Mouse (Mus musculus) forebrain, embryonic 13.5 days (tissue): ENCODE measurements around the gene Pde7b. TPM values are rescaled to one million over a fixed set of nuclear protein-coding genes. Genes with fewer than 3 reads are reported as not detected.

ENCODE experiments used
- ATAC-seq: fragments of 200-750 bp; cut with Nextera tagmentation; 2 replicates; pipeline ENCODE4 v1.8.0; 2017
- H3K27ac ChIP-seq: fragments of 300-500 bp; sonication (generic); 2 replicates; pipeline ENCODE4 v1.5.1; 2015; ENCODE audit warnings: inconsistent platforms, mild to moderate bottlenecking, moderate library complexity
- H3K27me3 ChIP-seq: fragments of 300-500 bp; sonication (generic); 2 replicates; pipeline ENCODE4 v1.6.1; 2015; ENCODE audit warnings: mild to moderate bottlenecking, inconsistent platforms
- H3K36me3 ChIP-seq: fragments of 300-500 bp; sonication (generic); 2 replicates; pipeline ENCODE4 v1.6.1; 2015; ENCODE audit warnings: mild to moderate bottlenecking, inconsistent platforms; ENCODE audit not compliant: poor library complexity, severe bottlenecking
- H3K4me1 ChIP-seq: fragments of 300-500 bp; sonication (generic); 2 replicates; pipeline ENCODE4 v1.6.1; 2015; ENCODE audit warnings: inconsistent platforms
- H3K4me2 ChIP-seq: fragments of 300-500 bp; sonication (generic); 2 replicates; pipeline ENCODE4 v1.6.1; 2015; ENCODE audit warnings: inconsistent platforms, mild to moderate bottlenecking, moderate library complexity
- H3K4me3 ChIP-seq: fragments of 300-500 bp; sonication (generic); 2 replicates; pipeline ENCODE4 v1.5.1; 2015; ENCODE audit warnings: mild to moderate bottlenecking, inconsistent platforms
- H3K9ac ChIP-seq: fragments of 300-500 bp; sonication (generic); 2 replicates; pipeline ENCODE4 v1.6.1; 2015; ENCODE audit warnings: mild to moderate bottlenecking, inconsistent platforms
- H3K9me3 ChIP-seq: fragments of 300-500 bp; sonication (generic); replicated peaks from 2 replicates; pipeline ENCODE4 v1.6.1; 2016; ENCODE audit warnings: inconsistent platforms
- WGBS: fragments of 180-500 bp; shearing (Covaris S2); methylation state at CpG from one replicate; pipeline ENCODE4 v1.1.7; 2015; 5-methylcytosine and 5-hydroxymethylcytosine counted together
- polyA plus RNA-seq: library from polyadenylated mRNA; unstranded; fragments of >200 nt; fragmentation: Nextera tagmentation; extraction: Ambion mirVana; gene quantifications from 2 replicates; pipeline ENCODE4 v1.2.1, GENCODE M21; 2015

The Pde7b gene
- polyA plus RNA-seq, 1 experiment from 2014 or later: 2.6 TPM

DNA sequence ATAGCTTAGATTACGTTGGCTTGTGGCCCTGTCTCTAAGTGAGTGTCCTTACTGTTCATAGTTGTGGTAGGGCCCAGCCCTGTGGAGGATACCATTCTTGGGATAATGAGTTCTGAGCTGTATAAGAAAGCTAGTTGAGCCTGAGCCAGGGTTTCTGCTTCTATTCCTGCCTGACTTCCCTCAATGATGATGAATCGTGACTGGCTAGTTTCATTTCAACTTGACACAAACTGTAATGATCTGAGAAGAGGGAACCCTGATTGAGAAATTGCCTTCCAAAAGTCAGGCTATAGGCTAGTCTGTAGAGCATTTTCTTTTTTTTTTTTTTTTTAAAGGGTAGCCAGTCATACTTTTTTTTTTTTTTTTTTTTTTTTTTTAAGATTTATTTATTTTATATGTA is 376.0 kb downstream of the Pde7b start:
- WGBS: 86% methylated on average over 2 of the region's 2 CpGs
- Histone ChIP-seq H3K36me3 (peaks cover 20% of the 10 kb centered on the region), H3K4me2 (peak overlapping the region; percentile 84), H3K4me3 (no peak overlapping the region), H3K27me3 (no peaks in the 10 kb centered on the region), H3K4me1 (peaks cover 15% of the 10 kb centered on the region), H3K9ac (no peak overlapping the region), H3K9me3 (no peaks in the 10 kb centered on the region), H3K27ac (no peak overlapping the region)
- no peak for ATAC-seq

Other genes with a start within 250 kb of the Pde7b start
- 38.0 and 41.5 TPM in 2 replicates for gene Ahi1, start 227.5 kb upstream of the Pde7b start, polyA plus RNA-seq